Mouse (Mus musculus) embryonic facial prominence, embryonic 13.5 days (tissue): ENCODE measurements around the gene Sema4g. TPM values are rescaled to one million over a fixed set of nuclear protein-coding genes. Genes with fewer than 3 reads are reported as not detected.

Experiments used
- ATAC-seq: fragments of 200-750 bp; cut with Nextera tagmentation; 2 replicates; pipeline ENCODE4 v1.8.0; 2017; ENCODE audit warnings: low read depth; ENCODE audit not compliant: insufficient number of reproducible peaks, insufficient read depth, low FRiP score, low TSS enrichment
- H3K27ac ChIP-seq: fragments of 300-500 bp; sonication (generic); 2 replicates; pipeline ENCODE4 v1.5.1; 2015; ENCODE audit warnings: moderate library complexity, mild to moderate bottlenecking, inconsistent platforms
- H3K27me3 ChIP-seq: fragments of 300-500 bp; sonication (generic); 2 replicates; pipeline ENCODE4 v1.6.1; 2015; ENCODE audit warnings: mild to moderate bottlenecking, inconsistent platforms
- H3K36me3 ChIP-seq: fragments of 300-500 bp; sonication (generic); 2 replicates; pipeline ENCODE4 v1.6.1; 2015; ENCODE audit warnings: mild to moderate bottlenecking, inconsistent platforms
- H3K4me1 ChIP-seq: fragments of 300-500 bp; sonication (generic); 2 replicates; pipeline ENCODE4 v1.6.1; 2015; ENCODE audit warnings: inconsistent platforms
- H3K4me2 ChIP-seq: fragments of 300-500 bp; sonication (generic); 2 replicates; pipeline ENCODE4 v1.6.1; 2015; ENCODE audit warnings: moderate library complexity, mild to moderate bottlenecking, inconsistent platforms
- H3K4me3 ChIP-seq: fragments of 300-500 bp; sonication (generic); 2 replicates; pipeline ENCODE4 v1.5.1; 2015; ENCODE audit warnings: mild to moderate bottlenecking, inconsistent platforms
- H3K9ac ChIP-seq: fragments of 300-500 bp; sonication (generic); 2 replicates; pipeline ENCODE4 v1.6.1; 2015; ENCODE audit warnings: mild to moderate bottlenecking, inconsistent platforms
- H3K9me3 ChIP-seq: fragments of 300-500 bp; sonication (generic); 2 replicates; pipeline ENCODE4 v1.6.1; 2016; ENCODE audit warnings: inconsistent platforms
- WGBS: fragments of 180-500 bp; shearing (Covaris S2); methylation state at CpG from one replicate; pipeline ENCODE4 v1.1.7; 2015; ENCODE audit warnings: mixed read lengths; 5-methylcytosine and 5-hydroxymethylcytosine counted together
- polyA plus RNA-seq: library from polyadenylated mRNA; unstranded; fragments of >200 nt; fragmentation: Nextera tagmentation; extraction: Ambion mirVana; gene quantifications from 2 replicates; pipeline ENCODE4 v1.2.1, GENCODE M21; 2015

The Sema4g gene
- polyA plus RNA-seq, 1 experiment from 2014 or later = 7.1 TPM

- H3K4me2 ChIP-seq = no peak overlapping the region
- ATAC-seq = no peak
- peaks cover 3% of the 10 kb centered on the region for H3K36me3 ChIP-seq
- no peaks in the 10 kb centered on the region for H3K9me3 ChIP-seq
- H3K9ac ChIP-seq = no peak overlapping the region
- peaks cover 36% of the 10 kb centered on the region for H3K27me3 ChIP-seq
- no peak overlapping the region for H3K4me3 ChIP-seq
- 67% methylated on average over 11 of the region's 11 CpGs for WGBS
- no peak overlapping the region for H3K27ac ChIP-seq
- peaks cover 33% of the 10 kb centered on the region for H3K4me1 ChIP-seq
Observed at GRCm38 (mm10) chr19:45044389-45044927, 55.6 kb downstream of the Sema4g start.

GRCm38 (mm10) chr19:45045236-45045635 is 56.3 kb downstream of the Sema4g start:
- no peaks in the 10 kb centered on the region for H3K9me3 ChIP-seq
- H3K4me3 ChIP-seq = no peak overlapping the region
- no peak overlapping the region for H3K9ac ChIP-seq
- H3K4me1 ChIP-seq = peaks cover 35% of the 10 kb centered on the region
- 33% methylated on average over 15 of the region's 15 CpGs for WGBS
- H3K4me2 ChIP-seq = 0 out of 2 replicates have a peak overlapping the region, but pooled peaks have one; percentile 11
- peaks cover 31% of the 10 kb centered on the region for H3K27me3 ChIP-seq
- ATAC-seq = no peak
- no peak overlapping the region for H3K27ac ChIP-seq
- H3K36me3 ChIP-seq = peaks cover 6% of the 10 kb centered on the region

- H3K27ac ChIP-seq = no peak within 1 kb of the TSS
- peaks cover 10% of the 10 kb centered on the region for H3K36me3 ChIP-seq
- H3K9me3 ChIP-seq = no peaks in the 10 kb centered on the region
- peak within 1 kb of the TSS; percentile 67 for H3K9ac ChIP-seq
- 80% methylated on average over 5 of the region's 5 CpGs for WGBS
- peaks cover 26% of the 10 kb centered on the region for H3K27me3 ChIP-seq
- no peak for ATAC-seq
- H3K4me3 ChIP-seq = peak within 1 kb of the TSS; percentile 50
- peaks cover 35% of the 10 kb centered on the region for H3K4me1 ChIP-seq
- H3K4me2 ChIP-seq = peak within 1 kb of the TSS; percentile 80
Observed at GRCm38 (mm10) chr19:45045651-45046050, 56.8 kb downstream of the Sema4g start, which contains the start of gene Pdzd7. TSS of gene Pdzd7 (minus strand) at chr19:45045717.

GRCm38 (mm10) chr19:45046523-45047321 is 57.8 kb downstream of the Sema4g start:
- Histone ChIP-seq H3K9me3 (no peaks in the 10 kb centered on the region), H3K27me3 (peaks cover 21% of the 10 kb centered on the region), H3K36me3 (peaks cover 18% of the 10 kb centered on the region), H3K4me2 (peak overlapping the region; percentile 80), H3K4me1 (peaks cover 35% of the 10 kb centered on the region), H3K4me3 (peak overlapping the region; percentile 50), H3K9ac (peak overlapping the region; percentile 67), H3K27ac (peak overlapping the region; percentile 88)
- WGBS = 3% methylated on average over 34 of the region's 34 CpGs
- ATAC-seq = 0 out of 2 replicates have a peak, but pooled peaks have one; percentile 28

GRCm38 (mm10) chr19:45047417-45047934 is 58.6 kb downstream of the Sema4g start, which contains the start of gene Sfxn3:
TSS of gene Sfxn3 (plus strand) at chr19:45047503.
- H3K27me3 ChIP-seq = peaks cover 21% of the 10 kb centered on the region
- ATAC-seq = peak; percentile 76
- no peaks in the 10 kb centered on the region for H3K9me3 ChIP-seq

GRCm38 (mm10) chr19:45047935-45048643 is 59.2 kb downstream of the Sema4g start:
- WGBS = 27% methylated on average over 11 of the region's 11 CpGs
- peaks cover 32% of the 10 kb centered on the region for H3K36me3 ChIP-seq

More at GRCm38 (mm10) chr19:45047417-45047934, 58.6 kb downstream of the Sema4g start, which contains the start of gene Sfxn3:
- Histone ChIP-seq H3K4me3 (peak within 1 kb of the TSS; percentile 50), H3K27ac (peak within 1 kb of the TSS; percentile 88), H3K4me2 (peak within 1 kb of the TSS; percentile 80), H3K4me1 (peaks cover 35% of the 10 kb centered on the region), H3K9ac (peak within 1 kb of the TSS; percentile 67), H3K36me3 (peaks cover 26% of the 10 kb centered on the region)
- WGBS = under 1% methylated on average over 26 of the region's 26 CpGs

GRCm38 (mm10) chr19:45048644-45049365 is 59.9 kb downstream of the Sema4g start:
- peaks cover 21% of the 10 kb centered on the region for H3K27me3 ChIP-seq
- H3K36me3 ChIP-seq = peaks cover 39% of the 10 kb centered on the region
- peaks cover 35% of the 10 kb centered on the region for H3K4me1 ChIP-seq
- peak overlapping the region; percentile 50 for H3K4me3 ChIP-seq
- H3K27ac ChIP-seq = peak overlapping the region; percentile 88
- no peaks in the 10 kb centered on the region for H3K9me3 ChIP-seq
- peak overlapping the region; percentile 67 for H3K9ac ChIP-seq
- ATAC-seq = no peak
- peak overlapping the region; percentile 80 for H3K4me2 ChIP-seq
- WGBS = 77% methylated on average over 12 of the region's 12 CpGs

More at GRCm38 (mm10) chr19:45047935-45048643, 59.2 kb downstream of the Sema4g start:
- peaks cover 21% of the 10 kb centered on the region for H3K27me3 ChIP-seq
- H3K4me2 ChIP-seq = peak overlapping the region; percentile 80
- ATAC-seq = peak; percentile 64
- peaks cover 35% of the 10 kb centered on the region for H3K4me1 ChIP-seq
- no peaks in the 10 kb centered on the region for H3K9me3 ChIP-seq
- peak overlapping the region; percentile 67 for H3K9ac ChIP-seq
- peak overlapping the region; percentile 50 for H3K4me3 ChIP-seq
- H3K27ac ChIP-seq = peak overlapping the region; percentile 88

GRCm38 (mm10) chr19:45049523-45049922 is 60.6 kb downstream of the Sema4g start:
- Histone ChIP-seq H3K27me3 (peaks cover 17% of the 10 kb centered on the region), H3K9ac (peak overlapping the region; percentile 67), H3K4me2 (0 out of 2 replicates have a peak overlapping the region, but pooled peaks have one; percentile 80), H3K4me1 (peaks cover 37% of the 10 kb centered on the region), H3K36me3 (peaks cover 41% of the 10 kb centered on the region), H3K4me3 (no peak overlapping the region), H3K9me3 (no peaks in the 10 kb centered on the region), H3K27ac (no peak overlapping the region)
- no peak for ATAC-seq
- WGBS = 72% methylated on average over 9 of the region's 9 CpGs
